Mouse (Mus musculus) liver, postnatal 0 days (tissue): ENCODE measurements around the gene Aff3.

ENCODE experiments used
- CTCF ChIP-seq: sonication (generic); IDR thresholded peaks from 2 replicates; pipeline ENCODE4 v1.5.1; 2016; ENCODE audit warnings: antibody characterized with exemption, low read depth
- EP300 ChIP-seq: IDR thresholded peaks from 2 replicates; pipeline ENCODE4 v1.6.1; 2016; ENCODE audit warnings: antibody characterized with exemption, low read depth, mild to moderate bottlenecking

DNA sequence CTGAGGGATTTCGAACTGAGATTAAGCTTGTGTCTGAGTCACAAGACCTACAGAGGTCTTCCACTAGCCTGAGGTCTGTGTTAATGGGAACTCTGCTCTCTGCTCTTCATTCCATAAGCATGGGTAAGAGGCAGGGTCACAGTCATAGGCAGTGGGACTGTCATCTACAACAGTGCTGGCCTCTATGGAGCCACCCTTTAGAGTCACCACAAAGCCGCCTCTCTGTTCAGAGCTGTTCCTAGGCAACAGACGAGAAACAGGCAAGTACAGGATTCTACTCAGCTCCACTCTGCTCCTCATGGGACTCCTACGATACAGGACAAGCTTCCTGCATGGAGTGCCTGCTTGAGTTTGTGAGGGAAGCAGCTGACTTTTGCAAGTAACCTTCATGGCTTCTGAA is 371.9 kb downstream of the Aff3 start:
- no peak for TF ChIP-seq CTCF
- no peak for TF ChIP-seq EP300
